Mouse (Mus musculus) B cell, adult 67 days (primary cell): Measurements from ENCODE around the gene A2ml1. TPM values are rescaled to one million over a fixed set of nuclear protein-coding genes. Genes with fewer than 3 reads are reported as not detected.

Experiments
- total RNA-seq, 2 experiments: library from RNA; stranded (reverse); gene quantifications; 4 replicates each; pipeline ENCODE4 v1.2.4; 2023

The A2ml1 gene
- total RNA-seq: not detected

DNA sequence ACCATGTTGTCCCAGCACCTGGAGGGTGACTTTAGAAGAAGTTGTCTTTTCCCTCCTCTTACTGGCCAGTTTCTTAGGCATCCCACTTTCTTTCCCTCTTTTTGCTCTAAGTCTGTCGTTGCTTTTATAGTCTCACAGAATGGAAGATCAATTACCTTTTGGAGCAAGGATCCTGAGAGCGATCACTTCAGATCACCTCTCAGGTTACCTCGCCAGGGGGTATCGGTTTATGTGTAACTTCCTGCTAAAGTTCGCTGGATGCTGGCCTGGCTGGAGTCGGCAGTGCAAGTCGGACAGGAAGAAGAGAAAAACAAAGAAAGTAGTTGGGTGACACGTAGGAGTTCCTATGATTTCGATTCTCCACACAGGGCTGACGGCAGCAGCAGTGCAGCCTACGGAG, at the start of gene A2ml1:
TSS of gene A2ml1 (minus strand) at position 101 of the 400 bp plus-strand sequence.

DNA sequence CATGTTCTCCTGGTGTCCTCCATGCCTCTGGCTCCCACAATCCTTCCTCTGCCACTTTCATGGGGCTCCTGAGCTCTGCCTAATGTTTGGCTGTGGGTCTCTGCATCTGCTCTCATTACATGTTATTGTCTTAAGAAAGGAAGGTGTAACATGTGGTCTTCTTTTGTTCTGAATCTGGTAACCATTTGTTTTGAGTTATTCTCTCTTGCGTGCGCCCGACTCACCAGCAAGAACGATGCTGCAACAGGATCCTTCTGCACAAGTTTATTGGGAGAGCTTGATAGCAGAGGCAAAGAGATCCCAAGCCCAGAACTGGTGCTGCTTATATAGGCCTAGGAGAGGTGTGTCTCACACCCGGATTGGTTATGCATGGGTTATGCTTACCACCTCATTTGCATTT, 42.0 kb upstream of the A2ml1 start, which contains the start of gene Klrb1a:
TSS of gene Klrb1a (minus strand) at position 101 of the 400 bp plus-strand sequence.

GRCm38 (mm10) chr6:128526601-128527000, 54.8 kb downstream of the A2ml1 start, which contains the start of gene Pzp:
Gene Pzp, minus strand, starts transcription at chr6:128526720.

Other genes starting within 250 kb of the A2ml1 start
- 1 to 10 TPM; 3.4 to 3.6 TPM for gene Tulp3, start 225.8 kb downstream of the A2ml1 start, total RNA-seq
- 10 to 100 TPM; 49.4 to 56.8 TPM for gene Rhno1, start 218.7 kb downstream of the A2ml1 start, total RNA-seq
- 10 to 100 TPM; 10.3 to 12.4 TPM for gene Foxm1, start 218.6 kb downstream of the A2ml1 start, total RNA-seq
- not detected for gene Tex52, start 206.2 kb downstream of the A2ml1 start, total RNA-seq
- not detected for gene Gm44596, start 206.1 kb downstream of the A2ml1 start, total RNA-seq
- gene Nrip2, start 182.3 kb downstream of the A2ml1 start, total RNA-seq: not detected
- gene Itfg2, start 156.7 kb downstream of the A2ml1 start, total RNA-seq: 10 to 100 TPM; 63.1 to 71.1 TPM
- 100 to 1,000 TPM in 1 of 2 experiments, 10 to 100 TPM in 1; 83.1 to 108 TPM for gene Fkbp4, start 142.9 kb downstream of the A2ml1 start, total RNA-seq
- not detected for gene Pzp, start 54.9 kb downstream of the A2ml1 start, total RNA-seq
- gene Klrb1a, start 41.9 kb upstream of the A2ml1 start, total RNA-seq: not detected
- gene Clec2h, start 80.8 kb upstream of the A2ml1 start, total RNA-seq: 100 to 1,000 TPM; 181 to 222 TPM
- gene Klrb1, start 141.5 kb upstream of the A2ml1 start, total RNA-seq: under 1 TPM in 1 of 2 experiments, not detected in 1; 0.68 TPM
- gene Klrb1c, start 207.6 kb upstream of the A2ml1 start, total RNA-seq: 1 to 10 TPM in 1 of 2 experiments, under 1 TPM in 1; 0.95 to 1.2 TPM
- gene Gm44511, start 244.7 kb upstream of the A2ml1 start, total RNA-seq: not detected
- gene Klrb1b, start 244.7 kb upstream of the A2ml1 start, total RNA-seq: 1 to 10 TPM in 1 of 2 experiments, not detected in 1; 1.0 TPM